Mouse (Mus musculus): ENCODE results near the gene Epb41l3. TPM values are rescaled to one million over a fixed set of nuclear protein-coding genes. Genes with fewer than 3 reads are reported as not detected.
A peak's percentile ranks its signal among the peaks of the same experiment; 100 is the strongest.

Gene Epb41l3
- polyA plus RNA-seq, 1 experiment from 2014 or later: 140 TPM

GRCm38 (mm10) chr17:69192863-69193493, 117.5 kb downstream of the Epb41l3 start:
- Histone ChIP-seq H3K9me3 (replicated peaks) (no peaks in the 10 kb centered on the region), H3K4me2 (peak overlapping the region; percentile 4; the same call in 1 of the 2 replicates), H3K36me3 (no peaks in the 10 kb centered on the region), H3K27ac (ENCODE audit: poor library complexity, severe bottlenecking) (no peak overlapping the region; the same call in 1 of the 2 replicates), H3K27me3 (replicated peaks) (no peaks in the 10 kb centered on the region), H3K4me3 (no peak overlapping the region), H3K4me1 (replicated peaks) (peaks cover 58% of the 10 kb centered on the region), H3K9ac (no peak overlapping the region)
- no peak; the same call in 1 of the 2 replicates for ATAC-seq (ENCODE audit: insufficient number of reproducible peaks, low FRiP score)
- 10% methylated on average over 2 of the region's 2 CpGs for WGBS

GRCm38 (mm10) chr17:69194599-69194998, 119.1 kb downstream of the Epb41l3 start:
- no peaks in the 10 kb centered on the region for H3K9me3 ChIP-seq (replicated peaks)
- no peaks in the 10 kb centered on the region for H3K36me3 ChIP-seq
- 60% methylated on average over 3 of the region's 3 CpGs for WGBS
- 0 out of 2 replicates have a peak overlapping the region, but pooled peaks have one; percentile 24 for H3K27ac ChIP-seq (ENCODE audit: poor library complexity, severe bottlenecking)
- peaks cover 68% of the 10 kb centered on the region for H3K4me1 ChIP-seq (replicated peaks)
- H3K9ac ChIP-seq: no peak overlapping the region
- H3K27me3 ChIP-seq (replicated peaks): no peaks in the 10 kb centered on the region
- no peak for ATAC-seq (ENCODE audit: insufficient number of reproducible peaks, low FRiP score)
- H3K4me3 ChIP-seq: no peak overlapping the region
- no peak overlapping the region for H3K4me2 ChIP-seq

DNA sequence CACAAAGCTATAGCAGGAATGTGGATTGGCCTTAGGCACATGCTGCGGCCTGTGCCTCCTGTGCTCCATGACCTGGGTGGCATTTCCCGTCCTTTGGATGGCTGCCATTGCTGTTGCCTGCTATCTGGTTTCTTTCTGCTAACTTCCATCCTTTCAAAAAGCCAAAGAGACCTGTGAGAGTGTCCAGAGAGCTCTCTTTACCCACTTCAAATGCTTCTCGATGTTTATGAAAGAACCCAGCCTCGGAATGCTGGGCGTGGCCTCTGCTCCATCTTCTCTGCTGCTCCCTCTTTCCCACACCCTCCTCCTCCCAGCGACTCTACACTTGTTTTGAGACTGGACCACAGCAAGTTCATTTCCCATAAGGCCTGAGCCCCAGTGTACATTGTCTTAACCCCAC, 120.3 kb downstream of the Epb41l3 start:
- Histone ChIP-seq H3K4me3 (no peak overlapping the region), H3K9me3 (replicated peaks) (no peaks in the 10 kb centered on the region), H3K36me3 (no peaks in the 10 kb centered on the region), H3K4me2 (peak overlapping the region; percentile 42), H3K27me3 (replicated peaks) (no peaks in the 10 kb centered on the region), H3K27ac (ENCODE audit: poor library complexity, severe bottlenecking) (peak overlapping the region; percentile 61), H3K9ac (no peak overlapping the region), H3K4me1 (replicated peaks) (peaks cover 68% of the 10 kb centered on the region)
- 36% methylated on average over 6 of the region's 6 CpGs for WGBS
- ATAC-seq (ENCODE audit: insufficient number of reproducible peaks, low FRiP score): no peak

- Histone ChIP-seq H3K9ac (no peak overlapping the region), H3K4me1 (replicated peaks) (peaks cover 68% of the 10 kb centered on the region), H3K36me3 (no peaks in the 10 kb centered on the region), H3K27ac (ENCODE audit: poor library complexity, severe bottlenecking) (peak overlapping the region; percentile 61), H3K4me2 (peak overlapping the region; percentile 42), H3K4me3 (no peak overlapping the region), H3K9me3 (replicated peaks) (no peaks in the 10 kb centered on the region), H3K27me3 (replicated peaks) (no peaks in the 10 kb centered on the region)
- WGBS: 63% methylated on average over 10 of the region's 10 CpGs
- ATAC-seq (ENCODE audit: insufficient number of reproducible peaks, low FRiP score): 0 out of 2 replicates have a peak, but pooled peaks have one; percentile 51
These were observed 121.2 kb downstream of the Epb41l3 start for GRCm38 (mm10) chr17:69196656-69197055.

DNA sequence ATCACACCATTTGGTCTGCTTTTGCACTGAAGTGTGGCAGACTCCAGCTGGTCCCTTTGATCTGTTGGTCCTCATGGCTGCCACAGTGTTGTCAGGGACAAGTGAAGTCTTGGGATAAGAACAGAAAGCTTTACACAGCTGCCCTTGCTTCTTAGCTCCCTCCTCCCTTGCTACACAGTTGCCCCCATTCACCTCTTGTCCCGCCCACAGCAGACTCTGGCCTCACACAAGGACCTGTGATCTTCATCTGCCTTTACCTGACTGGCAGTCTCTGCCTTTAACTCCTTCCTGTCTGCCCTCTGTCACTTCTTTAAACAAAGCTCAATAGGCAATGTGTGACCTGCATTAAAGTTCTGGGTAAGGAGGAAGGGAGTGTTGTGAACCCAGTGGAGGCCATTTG, 123.3 kb downstream of the Epb41l3 start:
- Histone ChIP-seq H3K4me3 (no peak overlapping the region), H3K27ac (ENCODE audit: poor library complexity, severe bottlenecking) (peak overlapping the region; percentile 6; the same call in 1 of the 2 replicates), H3K9me3 (replicated peaks) (no peaks in the 10 kb centered on the region), H3K4me2 (no peak overlapping the region), H3K27me3 (replicated peaks) (no peaks in the 10 kb centered on the region), H3K36me3 (no peaks in the 10 kb centered on the region), H3K9ac (0 out of 2 replicates have a peak overlapping the region, but pooled peaks have one; percentile 13), H3K4me1 (replicated peaks) (peaks cover 51% of the 10 kb centered on the region)
- ATAC-seq (ENCODE audit: insufficient number of reproducible peaks, low FRiP score): no peak
- WGBS: 21% methylated on average over 1 of the region's 1 CpGs

GRCm38 (mm10) chr17:69199827-69200226, 124.3 kb downstream of the Epb41l3 start:
- 78% methylated on average over 6 of the region's 6 CpGs for WGBS
- no peak overlapping the region for H3K27ac ChIP-seq (ENCODE audit: poor library complexity, severe bottlenecking)
- no peak overlapping the region for H3K9ac ChIP-seq
- no peaks in the 10 kb centered on the region for H3K36me3 ChIP-seq
- H3K4me1 ChIP-seq (replicated peaks): peaks cover 44% of the 10 kb centered on the region
- H3K9me3 ChIP-seq (replicated peaks): no peaks in the 10 kb centered on the region
- no peaks in the 10 kb centered on the region for H3K27me3 ChIP-seq (replicated peaks)
- no peak overlapping the region for H3K4me3 ChIP-seq
- ATAC-seq (ENCODE audit: insufficient number of reproducible peaks, low FRiP score): no peak
- no peak overlapping the region for H3K4me2 ChIP-seq

GRCm38 (mm10) chr17:69200936-69201335, 125.5 kb downstream of the Epb41l3 start:
- Histone ChIP-seq H3K4me3 (no peak overlapping the region), H3K27me3 (replicated peaks) (no peaks in the 10 kb centered on the region), H3K27ac (ENCODE audit: poor library complexity, severe bottlenecking) (no peak overlapping the region), H3K9me3 (replicated peaks) (no peaks in the 10 kb centered on the region), H3K4me2 (no peak overlapping the region), H3K36me3 (no peaks in the 10 kb centered on the region), H3K9ac (no peak overlapping the region), H3K4me1 (replicated peaks) (peaks cover 37% of the 10 kb centered on the region)
- no peak for ATAC-seq (ENCODE audit: insufficient number of reproducible peaks, low FRiP score)
- WGBS: 88% methylated on average over 8 of the region's 8 CpGs

DNA sequence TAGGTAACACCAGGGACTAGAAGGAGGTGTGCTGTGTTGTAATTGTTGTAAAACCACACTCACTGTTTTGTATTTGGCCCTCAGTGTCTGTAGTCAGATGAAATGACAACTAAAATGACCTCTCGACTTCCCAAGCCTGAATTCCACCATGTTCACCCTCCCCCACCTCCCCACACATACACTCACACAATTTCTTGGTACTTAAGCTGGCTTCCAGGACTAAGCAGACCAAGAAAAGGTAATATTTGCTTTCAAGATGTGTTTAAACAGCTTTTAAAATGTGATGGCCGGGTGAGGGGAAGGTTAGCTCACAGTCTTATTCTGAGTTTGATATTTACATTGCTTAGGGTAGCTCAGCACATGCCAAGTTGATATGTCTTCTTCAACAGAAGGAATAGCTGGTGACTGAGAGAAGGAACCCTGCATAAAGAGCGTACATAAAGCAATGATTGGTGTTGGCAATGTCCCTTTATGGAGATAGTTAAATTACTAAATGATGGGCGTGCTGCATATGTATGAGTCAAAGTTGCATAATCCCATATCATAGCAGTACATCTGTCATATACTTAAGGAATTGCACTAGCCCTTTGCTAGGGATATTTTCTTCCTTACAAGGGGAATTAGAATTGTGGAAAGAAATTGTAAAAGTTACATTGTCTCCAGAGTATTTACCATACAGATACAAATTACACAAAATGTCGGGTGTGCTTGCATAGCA, 130.0 kb downstream of the Epb41l3 start:
- 81% methylated on average over 5 of the region's 5 CpGs for WGBS

GRCm38 (mm10) chr17:69207562-69208312, 132.3 kb downstream of the Epb41l3 start:
- 0 out of 2 replicates have a peak, but pooled peaks cover 4% of the 10 kb centered on the region for H3K9me3 ChIP-seq (replicated peaks)
- H3K4me3 ChIP-seq: no peak overlapping the region
- peaks cover 3% of the 10 kb centered on the region for H3K4me1 ChIP-seq (replicated peaks)
- WGBS: 67% methylated on average over 15 of the region's 15 CpGs
- peaks cover 32% of the 10 kb centered on the region for H3K36me3 ChIP-seq
- H3K4me2 ChIP-seq: no peak overlapping the region
- no peaks in the 10 kb centered on the region for H3K27me3 ChIP-seq (replicated peaks)
- no peak overlapping the region for H3K27ac ChIP-seq (ENCODE audit: poor library complexity, severe bottlenecking)
- ATAC-seq (ENCODE audit: insufficient number of reproducible peaks, low FRiP score): no peak
- no peak overlapping the region for H3K9ac ChIP-seq

More for the DNA sequence above, 130.0 kb downstream of the Epb41l3 start:
- Histone ChIP-seq H3K9me3 (replicated peaks) (no peaks in the 10 kb centered on the region), H3K4me1 (replicated peaks) (peaks cover 3% of the 10 kb centered on the region), H3K4me3 (no peak overlapping the region), H3K27ac (ENCODE audit: poor library complexity, severe bottlenecking) (no peak overlapping the region), H3K27me3 (replicated peaks) (no peaks in the 10 kb centered on the region), H3K9ac (no peak overlapping the region), H3K4me2 (no peak overlapping the region), H3K36me3 (peaks cover 22% of the 10 kb centered on the region)
- ATAC-seq (ENCODE audit: insufficient number of reproducible peaks, low FRiP score): no peak

GRCm38 (mm10) chr17:69211065-69211464, 135.6 kb downstream of the Epb41l3 start:
- H3K4me2 ChIP-seq: no peak overlapping the region
- H3K4me1 ChIP-seq (replicated peaks): no peaks in the 10 kb centered on the region; the same call in 1 of the 2 replicates
- H3K27ac ChIP-seq (ENCODE audit: poor library complexity, severe bottlenecking): no peak overlapping the region
- peaks cover 56% of the 10 kb centered on the region for H3K36me3 ChIP-seq
- H3K4me3 ChIP-seq: no peak overlapping the region
- H3K9me3 ChIP-seq (replicated peaks): 0 out of 2 replicates have a peak, but pooled peaks cover 4% of the 10 kb centered on the region
- no peak overlapping the region for H3K9ac ChIP-seq
- ATAC-seq (ENCODE audit: insufficient number of reproducible peaks, low FRiP score): no peak
- no peaks in the 10 kb centered on the region for H3K27me3 ChIP-seq (replicated peaks)

- Histone ChIP-seq H3K9ac (no peak overlapping the region), H3K4me3 (no peak overlapping the region), H3K4me1 (replicated peaks) (peaks cover 10% of the 10 kb centered on the region), H3K27ac (ENCODE audit: poor library complexity, severe bottlenecking) (no peak overlapping the region), H3K36me3 (peaks cover 41% of the 10 kb centered on the region), H3K9me3 (replicated peaks) (0 out of 2 replicates have a peak, but pooled peaks cover under 1% of the 10 kb centered on the region), H3K4me2 (no peak overlapping the region), H3K27me3 (replicated peaks) (no peaks in the 10 kb centered on the region)
- ATAC-seq (ENCODE audit: insufficient number of reproducible peaks, low FRiP score): no peak
- 84% methylated on average over 3 of the region's 3 CpGs for WGBS
These were observed 140.6 kb downstream of the Epb41l3 start for GRCm38 (mm10) chr17:69216120-69216519.

All from heart, embryonic 12.5 days (tissue).